Mouse (Mus musculus) embryonic facial prominence, embryonic 13.5 days (tissue): Measurements from ENCODE around the gene Mrps10. TPM values are rescaled to one million over a fixed set of nuclear protein-coding genes. Genes with fewer than 3 reads are reported as not detected.
"Not testable (repeated sequence)": the region's sequence is repeated elsewhere in the genome, so short reads cannot be mapped to it uniquely, and the experiment has no call there.

Source experiments
- ATAC-seq: fragments of 200-750 bp; cut with Nextera tagmentation; 2 replicates; pipeline ENCODE4 v1.8.0; 2017; ENCODE audit warnings: low read depth; ENCODE audit not compliant: insufficient number of reproducible peaks, insufficient read depth, low FRiP score, low TSS enrichment
- H3K27ac ChIP-seq: fragments of 300-500 bp; sonication (generic); 2 replicates; pipeline ENCODE4 v1.5.1; 2015; ENCODE audit warnings: moderate library complexity, mild to moderate bottlenecking, inconsistent platforms
- H3K27me3 ChIP-seq: fragments of 300-500 bp; sonication (generic); 2 replicates; pipeline ENCODE4 v1.6.1; 2015; ENCODE audit warnings: mild to moderate bottlenecking, inconsistent platforms
- H3K36me3 ChIP-seq: fragments of 300-500 bp; sonication (generic); 2 replicates; pipeline ENCODE4 v1.6.1; 2015; ENCODE audit warnings: mild to moderate bottlenecking, inconsistent platforms
- H3K4me1 ChIP-seq: fragments of 300-500 bp; sonication (generic); 2 replicates; pipeline ENCODE4 v1.6.1; 2015; ENCODE audit warnings: inconsistent platforms
- H3K4me2 ChIP-seq: fragments of 300-500 bp; sonication (generic); 2 replicates; pipeline ENCODE4 v1.6.1; 2015; ENCODE audit warnings: moderate library complexity, mild to moderate bottlenecking, inconsistent platforms
- H3K4me3 ChIP-seq: fragments of 300-500 bp; sonication (generic); 2 replicates; pipeline ENCODE4 v1.5.1; 2015; ENCODE audit warnings: mild to moderate bottlenecking, inconsistent platforms
- H3K9ac ChIP-seq: fragments of 300-500 bp; sonication (generic); 2 replicates; pipeline ENCODE4 v1.6.1; 2015; ENCODE audit warnings: mild to moderate bottlenecking, inconsistent platforms
- H3K9me3 ChIP-seq: fragments of 300-500 bp; sonication (generic); 2 replicates; pipeline ENCODE4 v1.6.1; 2016; ENCODE audit warnings: inconsistent platforms
- WGBS: fragments of 180-500 bp; shearing (Covaris S2); methylation state at CpG from one replicate; pipeline ENCODE4 v1.1.7; 2015; ENCODE audit warnings: mixed read lengths; 5-methylcytosine and 5-hydroxymethylcytosine counted together
- polyA plus RNA-seq: library from polyadenylated mRNA; unstranded; fragments of >200 nt; fragmentation: Nextera tagmentation; extraction: Ambion mirVana; gene quantifications from 2 replicates; pipeline ENCODE4 v1.2.1, GENCODE M21; 2015

The Mrps10 gene
- polyA plus RNA-seq, 1 experiment from 2014 or later, result 74.5 TPM

- no peak for ATAC-seq
Measured at GRCm38 (mm10) chr17:47421566-47421965, 52.9 kb downstream of the Mrps10 start.

GRCm38 (mm10) chr17:47422616-47423015 lies 53.9 kb downstream of the Mrps10 start:
- not testable (repeated sequence) for H3K4me1 ChIP-seq, ATAC-seq, H3K36me3 ChIP-seq, H3K9me3 ChIP-seq, H3K27ac ChIP-seq, H3K27me3 ChIP-seq, H3K4me3 ChIP-seq, H3K9ac ChIP-seq, H3K4me2 ChIP-seq
- WGBS, result 93% methylated on average over 1 of the region's 1 CpGs

More at GRCm38 (mm10) chr17:47421566-47421965, 52.9 kb downstream of the Mrps10 start:
- no peak overlapping the region for H3K4me2 ChIP-seq
- H3K4me3 ChIP-seq, result no peak overlapping the region
- H3K27me3 ChIP-seq, result no peaks in the 10 kb centered on the region
- no peaks in the 10 kb centered on the region for H3K4me1 ChIP-seq
- no peaks in the 10 kb centered on the region for H3K36me3 ChIP-seq
- H3K9ac ChIP-seq, result no peak overlapping the region
- 83% methylated on average over 3 of the region's 3 CpGs for WGBS
- no peak overlapping the region for H3K27ac ChIP-seq
- H3K9me3 ChIP-seq, result no peaks in the 10 kb centered on the region

- no peaks in the 10 kb centered on the region for H3K4me1 ChIP-seq
- ATAC-seq, result no peak
Measured at GRCm38 (mm10) chr17:47424186-47424585, 55.5 kb downstream of the Mrps10 start.

GRCm38 (mm10) chr17:47427316-47427715 lies 58.6 kb downstream of the Mrps10 start:
- Histone ChIP-seq H3K4me1 (no peaks in the 10 kb centered on the region), H3K36me3 (no peaks in the 10 kb centered on the region), H3K9me3 (no peaks in the 10 kb centered on the region), H3K4me3 (no peak overlapping the region), H3K9ac (no peak overlapping the region), H3K4me2 (no peak overlapping the region), H3K27ac (no peak overlapping the region), H3K27me3 (peaks cover 15% of the 10 kb centered on the region)
- 65% methylated on average over 6 of the region's 6 CpGs for WGBS
- ATAC-seq, result no peak

More at GRCm38 (mm10) chr17:47424186-47424585, 55.5 kb downstream of the Mrps10 start:
- Histone ChIP-seq H3K27me3 (peaks cover 11% of the 10 kb centered on the region), H3K36me3 (no peaks in the 10 kb centered on the region), H3K4me2 (no peak overlapping the region), H3K9me3 (no peaks in the 10 kb centered on the region), H3K27ac (no peak overlapping the region), H3K9ac (0 out of 2 replicates have a peak overlapping the region, but pooled peaks have one; percentile 27), H3K4me3 (no peak overlapping the region)
- WGBS, result 83% methylated on average over 6 of the region's 6 CpGs

GRCm38 (mm10) chr17:47428831-47429304 lies 60.2 kb downstream of the Mrps10 start:
- Histone ChIP-seq H3K4me3 (no peak overlapping the region), H3K27me3 (peaks cover 15% of the 10 kb centered on the region), H3K9ac (no peak overlapping the region), H3K9me3 (no peaks in the 10 kb centered on the region), H3K4me1 (no peaks in the 10 kb centered on the region), H3K27ac (no peak overlapping the region), H3K36me3 (no peaks in the 10 kb centered on the region), H3K4me2 (peak overlapping the region; percentile 7; the same call in 1 of the 2 replicates)
- 11% methylated on average over 8 of the region's 8 CpGs for WGBS
- ATAC-seq, result peak; percentile 29; the same call in 1 of the 2 replicates

- Histone ChIP-seq H3K36me3 (no peaks in the 10 kb centered on the region), H3K27me3 (peaks cover 24% of the 10 kb centered on the region)
- WGBS, result 71% methylated on average over 5 of the region's 5 CpGs
Measured at GRCm38 (mm10) chr17:47430815-47431214, 62.1 kb downstream of the Mrps10 start.

More at GRCm38 (mm10) chr17:47430815-47431214, 62.1 kb downstream of the Mrps10 start:
- Histone ChIP-seq H3K4me1 (no peaks in the 10 kb centered on the region), H3K9ac (no peak overlapping the region), H3K4me3 (no peak overlapping the region), H3K9me3 (no peaks in the 10 kb centered on the region), H3K27ac (no peak overlapping the region), H3K4me2 (no peak overlapping the region)
- no peak for ATAC-seq

Other genes with a start within 250 kb of the Mrps10 start
- 0.73 and 0.84 TPM in 2 replicates for gene Guca1b, start 16.5 kb downstream of the Mrps10 start, polyA plus RNA-seq
- gene Guca1a, start 31.7 kb downstream of the Mrps10 start, polyA plus RNA-seq, result 1.9 and 2.0 TPM in 2 replicates
- gene AI661453, start 67.7 kb downstream of the Mrps10 start, polyA plus RNA-seq, result 1.7 and 2.0 TPM in 2 replicates
- 0.25 TPM in 1 of 2 replicates, not detected in the other for gene 1700001C19Rik, start 68.5 kb downstream of the Mrps10 start, polyA plus RNA-seq
- gene Taf8, start 133.4 kb downstream of the Mrps10 start, polyA plus RNA-seq, result 34.1 and 38.1 TPM in 2 replicates
- 359 and 377 TPM in 2 replicates for gene Ccnd3, start 136.2 kb downstream of the Mrps10 start, polyA plus RNA-seq
- gene Bysl, start 242.6 kb downstream of the Mrps10 start, polyA plus RNA-seq, result 23.0 and 26.6 TPM in 2 replicates
- gene Med20, start 242.7 kb downstream of the Mrps10 start, polyA plus RNA-seq, result 52.9 and 60.1 TPM in 2 replicates
- 0.96 and 2.4 TPM in 2 replicates for gene Gm20517, start 242.7 kb downstream of the Mrps10 start, polyA plus RNA-seq